Mouse (Mus musculus) megakaryocyte, embryonic 14.5 days (primary cell): ENCODE data around the gene Ssmem1.

ENCODE experiments used
- FLI1 ChIP-seq: IDR thresholded peaks from 2 replicates; pipeline ENCODE4 v1.6.1; 2012; ENCODE audit warnings: low read length, inconsistent platforms, mixed read lengths
- GATA1 ChIP-seq: IDR thresholded peaks from 3 replicates; pipeline ENCODE4 v1.6.1; 2012; ENCODE audit warnings: mixed read lengths, low read length, inconsistent platforms, borderline replicate concordance

GRCm38 (mm10) chr6:30520400-30520799, 10.8 kb downstream of the Ssmem1 start:
- TF ChIP-seq GATA1 (no peak), FLI1 (no peak)
